Mouse (Mus musculus) MEL (cell line): ENCODE measurements at regions not wholly inside any gene's neighbourhood (a gene's known extent, or its start where the extent isn't known, plus 50 kb on each side); places are given as distances from the start of the nearest gene placed in this dataset.

Experiments used
- DNase-seq: peaks from one replicate; pipeline ENCODE4 v3.0.0; 2011; ENCODE audit warnings: low read depth, low spot score
- H3K27ac ChIP-seq: 2 replicates; pipeline ENCODE4 v1.5.1; 2012; ENCODE audit warnings: low read depth, mild to moderate bottlenecking, control low read depth, low read length, moderate library complexity; ENCODE audit not compliant: control insufficient read depth
- H3K27me3 ChIP-seq, 2 experiments: fragments of 150-350 bp in 1 of 2; sonication (generic) in 1 of 2; 2 replicates each; pipeline ENCODE4 v1.6.1; 2012; ENCODE audit warnings: low read length in 2 of 2, mild to moderate bottlenecking in 2 of 2, improper control_type of control experiment in 1 of 2, moderate library complexity in 1 of 2; ENCODE audit not compliant: insufficient read depth in 2 of 2, control insufficient read depth in 1 of 2
- H3K36me3 ChIP-seq, 2 experiments: 2 replicates each; pipeline ENCODE4 v1.6.1; 2012 to 2014; ENCODE audit warnings: low read length in 2 of 2, improper control_type of control experiment in 1 of 2, inconsistent platforms in 1 of 2, mild to moderate bottlenecking in 1 of 2; ENCODE audit not compliant: insufficient read depth in 2 of 2, control insufficient read depth in 1 of 2
- H3K4me1 ChIP-seq, 2 experiments: fragments of 150-350 bp in 1 of 2; sonication (generic) in 1 of 2; 2 replicates each; pipeline ENCODE4 v1.6.1; 2012; ENCODE audit warnings: low read length in 2 of 2, improper control_type of control experiment in 1 of 2, mild to moderate bottlenecking in 1 of 2; ENCODE audit not compliant: insufficient read depth in 2 of 2, control insufficient read depth in 1 of 2
- H3K4me3 ChIP-seq, 2 experiments: fragments of 150-350 bp in 1 of 2; sonication (generic) in 1 of 2; 2 replicates each; pipeline ENCODE4 v1.5.1; 2012; ENCODE audit warnings: low read depth in 2 of 2, low read length in 2 of 2, mild to moderate bottlenecking in 2 of 2, moderate library complexity in 2 of 2, control low read depth in 1 of 2, improper control_type of control experiment in 1 of 2; ENCODE audit not compliant: control insufficient read depth in 1 of 2, insufficient read depth in 1 of 2
- H3K79me2 ChIP-seq: 2 replicates; pipeline ENCODE4 v1.6.1; 2012; ENCODE audit warnings: mild to moderate bottlenecking, low read length, moderate library complexity; ENCODE audit not compliant: control insufficient read depth, poor library complexity, insufficient read depth
- H3K9ac ChIP-seq: 2 replicates; pipeline ENCODE4 v1.6.1; 2012; ENCODE audit warnings: low read depth, mild to moderate bottlenecking, control low read depth, low read length, moderate library complexity; ENCODE audit not compliant: control insufficient read depth, poor library complexity, severe bottlenecking
- H3K9me3 ChIP-seq: fragments of 150-350 bp; sonication (generic); replicated peaks from 2 replicates; pipeline ENCODE4 v1.6.1; 2012; ENCODE audit warnings: mild to moderate bottlenecking, low read length, improper control_type of control experiment, moderate library complexity; ENCODE audit not compliant: insufficient read depth
- BHLHE40 ChIP-seq: IDR thresholded peaks from 2 replicates; pipeline ENCODE4 v1.6.1; 2012; ENCODE audit warnings: low read depth, mild to moderate bottlenecking, inconsistent platforms, low read length, improper control_type of control experiment, borderline replicate concordance
- CHD2 ChIP-seq: IDR thresholded peaks from 2 replicates; pipeline ENCODE4 v1.6.1; 2011; ENCODE audit warnings: low read length, improper control_type of control experiment
- ELF1 ChIP-seq: IDR thresholded peaks from 2 replicates; pipeline ENCODE4 v1.6.1; 2014; ENCODE audit warnings: low read depth, mild to moderate bottlenecking, inconsistent platforms, low read length, improper control_type of control experiment, moderate library complexity
- HCFC1 ChIP-seq: IDR thresholded peaks from 2 replicates; pipeline ENCODE4 v1.6.1; 2012; ENCODE audit warnings: low read depth, mild to moderate bottlenecking, inconsistent platforms, low read length, improper control_type of control experiment, moderate library complexity
- KAT2A ChIP-seq: conservative IDR thresholded peaks from 2 replicates; pipeline ENCODE4 v1.6.1; 2012; ENCODE audit warnings: low read depth, low read length, improper control_type of control experiment, inconsistent platforms
- MAFK ChIP-seq: IDR thresholded peaks from 2 replicates; pipeline ENCODE4 v1.6.1; 2011; ENCODE audit warnings: low read depth, mild to moderate bottlenecking, low read length, improper control_type of control experiment, borderline replicate concordance
- MAX ChIP-seq: IDR thresholded peaks from 2 replicates; pipeline ENCODE4 v1.6.1; 2011; ENCODE audit warnings: low read length, improper control_type of control experiment
- MEF2A ChIP-seq: IDR thresholded peaks from 2 replicates; pipeline ENCODE4 v1.6.1; 2014; ENCODE audit warnings: low read depth, mild to moderate bottlenecking, inconsistent platforms, low read length, improper control_type of control experiment; ENCODE audit not compliant: poor library complexity, insufficient replicate concordance, severe bottlenecking; ENCODE audit errors: extremely low read depth
- MXI1 ChIP-seq: IDR thresholded peaks from 2 replicates; pipeline ENCODE4 v1.6.1; 2011; ENCODE audit warnings: mild to moderate bottlenecking, low read depth, low read length, improper control_type of control experiment
- MYC ChIP-seq: IDR thresholded peaks from 2 replicates; pipeline ENCODE4 v1.6.1; 2011; ENCODE audit warnings: low read depth, mild to moderate bottlenecking, low read length, improper control_type of control experiment, moderate library complexity
- POLR2AphosphoS2 ChIP-seq: IDR thresholded peaks from 2 replicates; pipeline ENCODE4 v1.6.1; 2011; ENCODE audit warnings: low read length, improper control_type of control experiment
- POLR2AphosphoS5 ChIP-seq: IDR thresholded peaks from 2 replicates; pipeline ENCODE4 v1.6.1; 2012; ENCODE audit warnings: low read depth, borderline replicate concordance, mild to moderate bottlenecking, inconsistent platforms, low read length, moderate library complexity, mixed read lengths
- SIN3A ChIP-seq: IDR thresholded peaks from 2 replicates; pipeline ENCODE4 v1.6.1; 2012; ENCODE audit warnings: low read length, improper control_type of control experiment, inconsistent platforms
- SMC3 ChIP-seq: IDR thresholded peaks from 2 replicates; pipeline ENCODE4 v1.6.1; 2011; ENCODE audit warnings: low read depth, low read length, improper control_type of control experiment
- TAL1 ChIP-seq: IDR thresholded peaks from 2 replicates; pipeline ENCODE4 v1.6.1; 2012; ENCODE audit warnings: mild to moderate bottlenecking, inconsistent platforms, low read length, moderate library complexity, mixed read lengths
- TCF12 ChIP-seq: IDR thresholded peaks from 2 replicates; pipeline ENCODE4 v1.6.1; 2014; ENCODE audit warnings: low read depth, mild to moderate bottlenecking, inconsistent platforms, low read length, improper control_type of control experiment, moderate library complexity
- UBTF ChIP-seq: IDR thresholded peaks from 2 replicates; pipeline ENCODE4 v1.6.1; 2012; ENCODE audit warnings: low read depth, mild to moderate bottlenecking, inconsistent platforms, low read length, improper control_type of control experiment, moderate library complexity, borderline replicate concordance; ENCODE audit not compliant: insufficient read depth
- USF2 ChIP-seq, 2 experiments: IDR thresholded peaks; 2 replicates each; pipeline ENCODE4 v1.6.1; 2011 to 2012; ENCODE audit warnings: improper control_type of control experiment in 2 of 2, low read length in 2 of 2, borderline replicate concordance in 1 of 2, inconsistent platforms in 1 of 2, low read depth in 1 of 2, mild to moderate bottlenecking in 1 of 2; ENCODE audit not compliant: insufficient read depth in 1 of 2
- ZC3H11A ChIP-seq: IDR thresholded peaks from 2 replicates; pipeline ENCODE4 v1.6.1; 2012; ENCODE audit warnings: low read depth, mild to moderate bottlenecking, inconsistent platforms, low read length, improper control_type of control experiment
- ZKSCAN1 ChIP-seq: IDR thresholded peaks from 2 replicates; pipeline ENCODE4 v1.6.1; 2012; ENCODE audit warnings: low read depth, mild to moderate bottlenecking, inconsistent platforms, low read length, improper control_type of control experiment, moderate library complexity
- ZMIZ1 ChIP-seq: IDR thresholded peaks from 2 replicates; pipeline ENCODE4 v1.6.1; 2012; ENCODE audit warnings: low read depth, mild to moderate bottlenecking, inconsistent platforms, low read length, improper control_type of control experiment, moderate library complexity

- no peaks in the 10 kb centered on the region for H3K27me3 ChIP-seq
- no peak overlapping the region for H3K27ac ChIP-seq
- H3K4me3 ChIP-seq = no peak overlapping the region
- no peak overlapping the region for H3K9ac ChIP-seq
- no peaks in the 10 kb centered on the region for H3K4me1 ChIP-seq
- no peaks in the 10 kb centered on the region for H3K79me2 ChIP-seq
- no peaks in the 10 kb centered on the region for H3K9me3 ChIP-seq
- DNase-seq = no peak
- TF ChIP-seq SIN3A (no peak), BHLHE40 (no peak), ZMIZ1 (no peak), MXI1 (no peak), SMC3 (no peak)
- H3K36me3 ChIP-seq = no peaks in the 10 kb centered on the region
These were observed 459.1 kb upstream of the C030005K15Rik start for GRCm38 (mm10) chr10:98185666-98186065.

GRCm38 (mm10) chr10:98196852-98197251 is 470.3 kb upstream of the C030005K15Rik start:
- Histone ChIP-seq H3K4me3 (no peak overlapping the region), H3K4me1 (no peaks in the 10 kb centered on the region), H3K36me3 (no peaks in the 10 kb centered on the region), H3K27ac (no peak overlapping the region), H3K79me2 (no peaks in the 10 kb centered on the region), H3K27me3 (no peaks in the 10 kb centered on the region), H3K9ac (no peak overlapping the region)
- TF ChIP-seq ZKSCAN1 (no peak), KAT2A (no peak), TAL1 (no peak), HCFC1 (no peak), MYC (no peak), CHD2 (no peak), ELF1 (no peak), MEF2A (no peak), SMC3 (no peak), POLR2AphosphoS5 (no peak), SIN3A (no peak), USF2 (IDR thresholded peaks at IDR 0.05; ENCODE audit: borderline replicate concordance in 1 of 2, insufficient read depth in 1 of 2, low read depth in 1 of 2, low read length in 2 of 2) (no peak), UBTF (no peak), MAFK (no peak), BHLHE40 (no peak), ZC3H11A (no peak), POLR2AphosphoS2 (no peak), TCF12 (no peak), MAX (no peak)
- TF ChIP-seq, all 39 proteins: peak for 0
- no peaks in the 10 kb centered on the region for H3K9me3 ChIP-seq
- DNase-seq = no peak
